Mouse (Mus musculus) megakaryocyte, embryonic 14.5 days (primary cell): ENCODE data around the gene Gm42906.

ENCODE experiments used
- FLI1 ChIP-seq: IDR thresholded peaks from 2 replicates; pipeline ENCODE4 v1.6.1; 2012; ENCODE audit warnings: low read length, inconsistent platforms, mixed read lengths
- GATA1 ChIP-seq: IDR thresholded peaks from 3 replicates; pipeline ENCODE4 v1.6.1; 2012; ENCODE audit warnings: mixed read lengths, low read length, inconsistent platforms, borderline replicate concordance

DNA sequence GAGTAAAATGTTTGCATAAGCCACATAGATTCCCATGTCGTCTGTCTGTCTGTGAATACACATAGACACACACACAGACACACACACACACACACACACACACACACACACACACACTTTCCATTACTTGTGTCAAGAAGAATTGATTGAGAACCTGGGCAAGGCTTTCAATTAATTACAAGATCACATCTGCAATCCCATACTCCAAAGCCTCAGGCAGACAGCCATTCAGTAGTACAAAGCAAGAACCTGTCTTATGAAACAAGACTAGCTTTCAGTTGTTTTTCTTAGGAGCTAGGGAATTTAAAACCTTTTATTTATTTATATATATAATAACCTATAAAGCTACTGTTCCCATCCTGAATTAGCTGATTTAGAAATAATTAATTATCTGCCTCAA is 78.3 kb downstream of the Gm42906 start:
- TF ChIP-seq GATA1, result no peak
- TF ChIP-seq FLI1, result no peak
